ENCODE assay signal across 26 mouse cellular contexts in genomic region chr6:43525028-43525427, GRCm38 (mm10).
A peak's percentile ranks its signal among the peaks of the same experiment; 100 is the strongest.
DNase-seq lines count a peak whose midpoint lies in the region; ATAC-seq and TF ChIP-seq lines count a peak whose summit lies in the region.
"Had no signal": no experiment of that assay in that cellular context is flagged by ENCODE, and none has a peak within 500 bp of the region (broad histone marks: within the 10 kb centered on the region; RNA-seq: fewer than 3 reads in every experiment).

No protein-coding gene starts in this region.

- no peaks in the 10 kb centered on the region for H3K27me3 ChIP-seq in heart, postnatal 0 days (ENCODE audit: control insufficient read depth, insufficient read depth, low read length)
- no peaks in the 10 kb centered on the region for H3K27me3 ChIP-seq in lung, embryonic 16.5 days (ENCODE audit: control insufficient read depth, insufficient read depth, low read depth, low read length)
- H3K27me3 ChIP-seq in liver, embryonic 14.5 days (ENCODE audit: control insufficient read depth, insufficient read depth, low read length): no peaks in the 10 kb centered on the region
- no peaks in the 10 kb centered on the region for H3K27me3 ChIP-seq in forebrain, embryonic 14.5 days (replicated peaks; ENCODE audit: control insufficient read depth, insufficient read depth, low read length)
- H3K27me3 ChIP-seq: CH12.LX; embryonic facial prominence, embryonic 12.5 days; forebrain, embryonic 12.5 days; hindbrain, embryonic 15.5 days; midbrain, embryonic 12.5 days; neural tube, embryonic 15.5 days had no signal

- TF ChIP-seq CTCF in heart, postnatal 0 days (IDR thresholded peaks at IDR 0.05; ENCODE audit: low read depth): no peak
- no peak for TF ChIP-seq CTCF in liver, embryonic 14.5 days (IDR thresholded peaks at IDR 0.05; ENCODE audit: low read depth)

- H3K4me2 ChIP-seq in heart, postnatal 0 days (ENCODE audit: low read depth, low read length): no peak overlapping the region
- no peak overlapping the region for H3K4me2 ChIP-seq in lung, embryonic 16.5 days (ENCODE audit: low read depth, low read length)
- no peak overlapping the region for H3K4me2 ChIP-seq in liver, embryonic 14.5 days (ENCODE audit: low read depth)
- H3K4me2 ChIP-seq in forebrain, embryonic 14.5 days (ENCODE audit: low read length): no peak overlapping the region
- H3K4me2 ChIP-seq: embryonic facial prominence, embryonic 12.5 days; forebrain, embryonic 12.5 days; hindbrain, embryonic 15.5 days; midbrain, embryonic 12.5 days; neural tube, embryonic 15.5 days had no signal

- peak; percentile 20; the same call in 1 of the 2 replicates for ATAC-seq in heart, postnatal 0 days (ENCODE audit: insufficient read depth, low read depth)
- ATAC-seq in lung, embryonic 16.5 days (ENCODE audit: low read depth): peak; percentile 68
- 0 out of 2 replicates have a peak, but pooled peaks have one; percentile 35 for ATAC-seq in liver, embryonic 14.5 days (ENCODE audit: insufficient read depth)
- ATAC-seq in forebrain, embryonic 14.5 days: no peak

- intact Hi-C loops in heart, postnatal 25 days (cut with DNase I): no loop called here

- TF ChIP-seq EP300 in heart, postnatal 0 days (IDR thresholded peaks at IDR 0.05; ENCODE audit: low read depth): no peak
- peak; percentile 60 for TF ChIP-seq EP300 in liver, embryonic 14.5 days (IDR thresholded peaks at IDR 0.05; ENCODE audit: low read depth)

- H3K4me3 ChIP-seq in heart, postnatal 0 days (ENCODE audit: low read depth, low read length): no peak overlapping the region
- H3K4me3 ChIP-seq in lung, embryonic 16.5 days (ENCODE audit: low read length): no peak overlapping the region
- no peak overlapping the region for H3K4me3 ChIP-seq in liver, embryonic 14.5 days (ENCODE audit: insufficient read depth in 1 of 2, low read depth in 2 of 2, low read length in 2 of 2)
- no peak overlapping the region for H3K4me3 ChIP-seq in forebrain, embryonic 14.5 days (ENCODE audit: low read depth, low read length)
- H3K4me3 ChIP-seq: embryonic facial prominence, embryonic 12.5 days; erythroblast, embryonic 14.5 days; forebrain, embryonic 12.5 days; gastrocnemius, adult 2 months; hindbrain, embryonic 15.5 days; limb, embryonic 10.5 days; midbrain, embryonic 12.5 days; neural tube, embryonic 15.5 days had no signal

- H3K36me3 ChIP-seq in heart, postnatal 0 days (replicated peaks; ENCODE audit: control insufficient read depth, insufficient read depth, low read length): no peaks in the 10 kb centered on the region
- H3K36me3 ChIP-seq in lung, embryonic 16.5 days (ENCODE audit: control insufficient read depth, insufficient read depth, low read length): no peaks in the 10 kb centered on the region
- H3K36me3 ChIP-seq in liver, embryonic 14.5 days (replicated peaks; ENCODE audit: control insufficient read depth, insufficient read depth, low read depth): no peaks in the 10 kb centered on the region
- no peaks in the 10 kb centered on the region for H3K36me3 ChIP-seq in forebrain, embryonic 14.5 days (ENCODE audit: control insufficient read depth, insufficient read depth, low read length)
- H3K36me3 ChIP-seq: embryonic facial prominence, embryonic 12.5 days; forebrain, embryonic 12.5 days; G1E; hindbrain, embryonic 15.5 days; limb, embryonic 10.5 days; midbrain, embryonic 12.5 days; neural tube, embryonic 15.5 days had no signal

- WGBS in heart, postnatal 0 days: 19% methylated on average over 2 of the region's 2 CpGs
- WGBS in lung, embryonic 16.5 days: 18% methylated on average over 2 of the region's 2 CpGs
- WGBS in liver, embryonic 14.5 days (ENCODE audit: insufficient replicate concordance): 32% methylated on average over 2 of the region's 2 CpGs
- 78% methylated on average over 2 of the region's 2 CpGs for WGBS in forebrain, embryonic 14.5 days

- H3K9me3 ChIP-seq in heart, postnatal 0 days (replicated peaks; ENCODE audit: control insufficient read depth, low read length): no peaks in the 10 kb centered on the region
- H3K9me3 ChIP-seq in lung, embryonic 16.5 days (ENCODE audit: control insufficient read depth, low read length): no peaks in the 10 kb centered on the region
- H3K9me3 ChIP-seq in liver, embryonic 14.5 days (ENCODE audit: control insufficient read depth, low read length): no peaks in the 10 kb centered on the region
- no peaks in the 10 kb centered on the region for H3K9me3 ChIP-seq in forebrain, embryonic 14.5 days (replicated peaks; ENCODE audit: control insufficient read depth, low read length)
- H3K9me3 ChIP-seq: embryonic facial prominence, embryonic 12.5 days; forebrain, embryonic 12.5 days; G1E; hindbrain, embryonic 15.5 days; limb, embryonic 10.5 days; midbrain, embryonic 12.5 days; neural tube, embryonic 15.5 days had no signal

- H3K9ac ChIP-seq in heart, postnatal 0 days (replicated peaks; ENCODE audit: low read depth, low read length): no peak overlapping the region
- H3K9ac ChIP-seq in lung, embryonic 16.5 days (ENCODE audit: low read length): no peak overlapping the region
- H3K9ac ChIP-seq in liver, embryonic 14.5 days (replicated peaks): no peak overlapping the region
- no peak overlapping the region for H3K9ac ChIP-seq in forebrain, embryonic 14.5 days (ENCODE audit: low read length)
- H3K9ac ChIP-seq: embryonic facial prominence, embryonic 12.5 days; forebrain, embryonic 12.5 days; hindbrain, embryonic 15.5 days; midbrain, embryonic 12.5 days; neural tube, embryonic 15.5 days had no signal

- H3K27ac ChIP-seq in heart, postnatal 0 days (ENCODE audit: low read depth): no peak overlapping the region
- H3K27ac ChIP-seq in lung, embryonic 16.5 days (ENCODE audit: low read length): peak overlapping the region; percentile 44; the same call in 1 of the 2 replicates
- no peak overlapping the region for H3K27ac ChIP-seq in liver, embryonic 14.5 days
- H3K27ac ChIP-seq in forebrain, embryonic 14.5 days (ENCODE audit: low read depth, low read length): no peak overlapping the region
- H3K27ac ChIP-seq: embryonic facial prominence, embryonic 12.5 days; forebrain, embryonic 12.5 days; gastrocnemius, adult 2 months; hindbrain, embryonic 15.5 days; limb, embryonic 10.5 days; midbrain, embryonic 12.5 days; neural tube, embryonic 15.5 days; stomach, postnatal 0 days had no signal

- H3K4me1 ChIP-seq in heart, postnatal 0 days (ENCODE audit: control insufficient read depth, insufficient read depth): 0 out of 2 replicates have a peak, but pooled peaks cover 3% of the 10 kb centered on the region
- 0 out of 2 replicates have a peak, but pooled peaks cover 3% of the 10 kb centered on the region for H3K4me1 ChIP-seq in lung, embryonic 16.5 days (replicated peaks; ENCODE audit: control insufficient read depth, insufficient read depth, low read length)
- peaks cover 0 to 1% of the 10 kb centered on the region in 2 experiments; a peak in 2 of 4 replicates for H3K4me1 ChIP-seq in liver, embryonic 14.5 days (replicated peaks; ENCODE audit: control insufficient read depth in 2 of 2, insufficient read depth in 2 of 2, low read length in 1 of 2)
- peaks cover 3% of the 10 kb centered on the region; the same call in 1 of the 2 replicates for H3K4me1 ChIP-seq in forebrain, embryonic 14.5 days (ENCODE audit: control insufficient read depth, insufficient read depth, low read length)
- H3K4me1 ChIP-seq: embryonic facial prominence, embryonic 12.5 days; hindbrain, embryonic 15.5 days had no signal

- no peak for DNase-seq in heart, postnatal 0 days (ENCODE audit: low spot score)
- no peak for DNase-seq in heart, postnatal 25 days (ENCODE audit: low spot score)
- DNase-seq in lung, postnatal 25 days (ENCODE audit: low spot score): no peak
- no peak for DNase-seq in liver, embryonic 14.5 days (ENCODE audit: low read depth in 3 of 3, low spot score in 3 of 3)
- no peak for DNase-seq in forebrain, embryonic 14.5 days (ENCODE audit: low spot score)
- no peak for DNase-seq in ovary, adult 18-20 months (ENCODE audit: low spot score)
- DNase-seq: adrenal gland, postnatal 10 days; B cell, adult 2 months; cerebellum, adult 18-20 months; cerebellum, postnatal 25 days; gastrocnemius, adult 2 months; heart, postnatal 4 days; kidney, adult 2 months; kidney, postnatal 10 days; right cerebral cortex, postnatal 14 days had no signal
